Mouse (Mus musculus): Measurements from ENCODE around the gene Id1.

DNA sequence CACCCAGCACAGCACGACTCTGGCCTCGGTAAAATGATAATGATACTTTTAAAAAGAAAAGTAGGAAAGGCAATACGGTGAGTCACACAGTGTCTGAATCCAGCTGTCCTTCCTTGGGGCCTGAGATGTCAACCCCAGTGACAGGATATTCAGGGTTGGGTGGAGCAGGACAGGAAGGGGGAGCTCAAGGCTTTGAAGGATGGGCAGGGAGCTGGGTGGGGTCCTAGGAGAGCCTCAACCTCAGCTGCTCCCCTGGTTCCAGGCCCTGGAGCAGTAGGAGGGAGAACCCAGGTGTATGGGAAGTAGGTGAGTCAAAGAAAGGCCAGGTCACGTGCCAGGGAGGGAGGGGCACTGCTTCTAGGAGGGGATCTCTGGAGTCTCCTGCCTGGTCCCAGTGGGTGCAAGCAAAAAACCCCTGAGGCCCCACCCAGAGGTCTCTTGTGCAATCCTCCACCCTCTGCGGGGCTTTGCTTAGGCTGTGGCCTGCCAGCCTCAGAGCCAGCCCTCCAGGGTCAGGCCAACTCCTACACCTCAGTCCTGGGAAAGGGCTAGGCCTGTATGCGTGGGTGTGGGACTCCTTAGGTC, 9.2 kb upstream of the Id1 start:
- TF ChIP-seq CTCF (IDR thresholded peaks at IDR 0.05; ENCODE audit: low read depth), result no peak
- TF ChIP-seq EP300 (optimal IDR thresholded peaks at IDR 0.05), result peak; percentile 29
